Mouse (Mus musculus) retina, postnatal 1 day (tissue): ENCODE results near the gene Fundc2.
A peak's percentile ranks its signal among the peaks of the same experiment; 100 is the strongest.

Source experiments
- DNase-seq: peaks from one replicate; pipeline ENCODE4 v3.0.0-alpha.2; 2012

Fundc2 gene

DNA sequence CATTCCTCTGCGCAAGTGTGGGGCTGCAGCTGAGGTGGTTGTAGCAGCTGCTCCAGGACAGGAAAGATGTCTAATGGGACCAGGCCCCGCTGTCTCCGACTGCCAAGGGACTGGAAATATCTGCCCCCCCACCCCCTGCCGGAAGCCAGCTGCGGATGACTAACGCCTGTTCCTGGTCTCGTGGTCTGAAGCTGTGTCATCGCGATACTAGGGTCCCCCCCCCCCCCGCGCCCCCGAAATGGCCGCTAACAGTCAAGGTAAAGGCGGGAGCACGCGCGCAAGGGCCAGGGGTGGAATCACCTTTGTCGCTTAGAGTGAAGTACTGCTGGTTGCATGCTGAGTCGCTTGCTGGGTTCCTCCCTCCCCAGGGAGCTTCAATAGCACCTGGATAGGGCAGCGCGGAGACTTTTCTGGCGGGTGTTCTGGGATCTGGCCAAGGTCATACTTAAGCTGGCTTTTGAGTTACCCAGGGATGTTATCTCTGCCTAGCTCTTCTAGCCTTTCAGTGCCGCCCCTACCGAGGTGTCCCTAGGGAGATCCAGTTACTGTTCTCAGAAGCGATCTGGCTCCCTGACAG is at the start of gene Fundc2, which contains the start of gene F8:
Fundc2 (plus strand) TSS at position 205 of the 577 bp plus-strand sequence.
F8 (minus strand) TSS at position 421 of the 577 bp plus-strand sequence.
- peak; percentile 91 for DNase-seq

- DNase-seq, result peak; percentile 5
Measured at GRCm38 (mm10) chrX:75370197-75370596, 12.0 kb upstream of the Fundc2 start.

DNA sequence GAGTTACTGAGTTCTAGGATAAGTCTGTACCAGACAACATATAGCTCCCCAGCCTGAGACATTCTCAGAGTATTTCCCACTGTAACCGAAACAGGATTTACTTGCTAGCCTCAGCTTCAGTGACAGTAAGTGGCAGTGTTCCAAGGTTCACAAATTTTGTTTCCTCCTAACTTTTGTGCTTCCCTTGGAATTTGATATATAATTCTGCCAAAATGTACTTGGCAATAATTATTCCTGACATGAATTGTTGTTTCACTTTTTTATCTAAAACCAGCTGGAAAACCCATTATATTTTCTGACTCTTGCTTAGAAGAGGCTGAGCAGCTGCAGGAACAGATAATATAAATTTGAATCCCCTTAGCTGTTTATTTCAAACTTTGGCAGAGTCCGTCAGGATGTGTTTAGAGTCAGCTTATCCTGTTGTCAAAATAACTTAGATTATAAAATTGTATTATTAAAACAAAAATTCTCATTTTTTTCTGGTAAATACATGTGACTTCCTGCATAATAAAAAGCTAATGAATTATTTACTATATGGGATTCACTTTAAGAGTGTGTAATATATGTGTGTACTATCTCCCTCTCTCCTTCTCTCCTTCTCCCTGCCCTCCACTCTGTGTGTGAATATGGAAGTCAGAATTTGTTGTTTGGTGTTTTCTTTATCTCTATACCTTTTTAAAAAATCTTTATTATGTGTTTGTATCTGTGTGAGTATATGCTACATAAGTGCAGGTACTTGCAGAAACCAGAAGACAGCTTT is 9.4 kb upstream of the Fundc2 start:
- DNase-seq, result no peak

GRCm38 (mm10) chrX:75376815-75377214 is 5.4 kb upstream of the Fundc2 start:
- DNase-seq, result no peak

GRCm38 (mm10) chrX:75381176-75381575 is 1.0 kb upstream of the Fundc2 start:
- DNase-seq, result no peak

GRCm38 (mm10) chrX:75381699-75382098 is 500 bp upstream of the Fundc2 start:
- DNase-seq, result no peak

DNA sequence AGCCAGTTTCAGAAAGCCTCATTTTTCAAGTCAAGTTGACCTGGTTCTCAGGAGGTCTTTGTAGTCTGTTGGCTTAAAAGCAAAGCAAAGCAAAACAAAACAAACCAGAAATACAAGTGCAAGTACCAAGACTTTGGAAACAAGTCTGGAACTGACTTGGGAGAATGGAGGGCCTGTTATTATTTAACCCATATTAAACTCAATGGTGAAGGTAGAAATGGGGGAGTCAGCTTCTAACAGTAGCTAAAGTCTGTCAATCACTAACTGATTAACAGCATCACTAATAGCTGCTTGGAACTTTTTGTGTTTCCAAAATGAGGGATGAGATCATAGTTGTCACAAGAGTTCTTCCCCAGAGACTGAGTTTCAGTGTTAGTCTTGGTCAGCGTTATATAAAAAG is 17.3 kb downstream of the Fundc2 start:
- no peak for DNase-seq

GRCm38 (mm10) chrX:75402668-75403067 is 20.5 kb downstream of the Fundc2 start:
- DNase-seq, result no peak

- DNase-seq, result no peak
Measured at GRCm38 (mm10) chrX:75403350-75403749, 21.2 kb downstream of the Fundc2 start.

GRCm38 (mm10) chrX:75409711-75410110 is 27.5 kb downstream of the Fundc2 start:
- no peak for DNase-seq

- DNase-seq, result peak; percentile 93
Measured at GRCm38 (mm10) chrX:75415936-75416785, 34.0 kb downstream of the Fundc2 start, which contains the start of the genes Cmc4, Mtcp1 and Brcc3. Gene Cmc4, minus strand, starts transcription at chrX:75416584. Gene Mtcp1, minus strand, starts transcription at chrX:75416588. Gene Brcc3, plus strand, starts transcription at chrX:75416628.
